Mouse (Mus musculus): Measurements from ENCODE around the gene Acin1. TPM values are rescaled to one million over a fixed set of nuclear protein-coding genes. Genes with fewer than 3 reads are reported as not detected.
"Not testable (repeated sequence)": the region's sequence is repeated elsewhere in the genome, so short reads cannot be mapped to it uniquely, and the experiment has no call there.

Gene Acin1
- total RNA-seq, 1 experiment from 2014 or later = 387 TPM

DNA sequence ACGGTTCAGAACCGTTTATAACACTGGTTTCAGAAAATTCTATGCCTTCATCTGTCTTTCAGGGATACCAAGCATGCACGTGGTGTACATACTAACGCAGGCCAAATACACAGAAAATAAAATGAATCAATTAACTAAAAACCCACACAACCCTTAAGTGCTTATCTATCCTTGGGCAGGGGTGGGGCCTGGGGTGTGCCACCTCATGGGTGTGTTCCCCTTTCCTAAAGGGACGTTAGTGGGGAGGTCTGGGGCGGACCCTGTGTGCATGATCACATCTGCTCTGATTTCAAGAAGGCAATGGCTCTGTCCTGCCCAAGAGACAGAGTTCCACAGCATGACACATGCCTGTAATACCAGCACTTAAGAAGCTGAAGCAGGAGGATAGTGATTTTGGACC is 63.4 kb downstream of the Acin1 start:
- no peak for ATAC-seq (ENCODE audit: extremely low read depth, insufficient number of reproducible peaks, low FRiP score, poor library complexity, severe bottlenecking)

- no peak for ATAC-seq (ENCODE audit: extremely low read depth, insufficient number of reproducible peaks, low FRiP score, poor library complexity, severe bottlenecking)
Measured at GRCm38 (mm10) chr14:54621133-54621532, 65.6 kb downstream of the Acin1 start, which contains the start of gene Psmb11. Gene Psmb11 (plus strand): TSS chr14:54621433.

DNA sequence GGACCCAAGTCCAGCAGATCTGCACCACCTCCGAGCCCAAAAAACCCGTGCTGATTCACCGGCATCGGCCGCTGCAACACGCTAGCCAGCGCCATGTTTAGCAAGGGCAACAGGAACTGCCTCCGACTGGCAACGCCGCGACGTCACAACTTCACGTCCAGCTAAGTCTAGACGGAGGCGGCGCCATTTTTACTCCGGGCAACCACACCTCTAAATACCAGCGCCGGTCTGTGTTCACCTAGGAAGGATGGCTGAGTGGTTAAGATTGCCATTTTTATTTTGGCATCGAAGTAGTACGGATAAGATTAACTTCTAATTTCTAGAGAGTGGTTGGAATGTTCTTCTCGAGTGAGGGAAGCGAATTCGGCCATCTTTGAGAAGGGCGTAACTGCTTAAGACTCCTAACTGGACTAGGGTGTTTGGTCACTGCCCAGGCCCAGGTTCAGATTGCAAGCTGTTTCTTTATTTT is 68.8 kb downstream of the Acin1 start, which contains the start of gene Psmb5:
TSS of gene Psmb5 (minus strand) at position 126 of the 469 bp plus-strand sequence.
- ATAC-seq (ENCODE audit: extremely low read depth, insufficient number of reproducible peaks, low FRiP score, poor library complexity, severe bottlenecking) = peak; percentile 97

DNA sequence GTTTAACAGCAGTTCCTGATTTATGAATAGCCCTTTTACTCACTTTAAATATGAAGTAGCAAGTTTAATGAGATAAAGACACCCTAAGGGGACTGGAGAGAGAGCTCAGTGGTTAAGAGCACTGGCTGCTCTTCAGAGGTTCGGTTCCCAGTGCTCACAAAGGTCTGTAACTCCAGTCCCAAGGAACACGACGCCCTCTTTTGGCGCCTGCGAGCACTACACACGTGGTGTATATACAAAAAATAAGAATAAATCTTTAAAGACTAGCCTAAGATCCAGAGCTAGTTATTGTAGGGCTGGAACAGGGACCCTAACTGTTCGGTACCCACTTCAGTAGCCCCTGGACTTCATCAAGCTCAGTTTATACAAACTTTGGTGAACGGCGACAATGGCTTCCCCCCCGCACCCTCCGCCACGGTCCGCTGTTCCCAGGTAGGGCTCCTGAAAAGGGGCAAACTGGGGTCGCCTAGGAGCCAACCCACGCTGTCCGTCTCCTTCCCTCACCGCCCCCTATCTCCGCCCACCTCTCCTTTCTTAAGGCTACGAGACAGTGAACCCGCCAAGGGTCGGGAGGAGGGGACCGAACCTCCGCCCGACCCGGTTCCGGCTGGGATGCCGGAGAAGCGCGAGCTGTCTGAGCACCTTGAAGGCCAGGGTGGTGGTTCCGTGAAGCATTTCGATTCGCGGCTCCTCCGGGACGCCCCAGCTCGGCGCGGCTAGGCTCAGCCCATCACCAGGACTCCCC is 69.4 kb downstream of the Acin1 start:
- ATAC-seq (ENCODE audit: extremely low read depth, insufficient number of reproducible peaks, low FRiP score, poor library complexity, severe bottlenecking) = no peak

GRCm38 (mm10) chr14:54616226-54616825 is 70.4 kb downstream of the Acin1 start:
- ATAC-seq (ENCODE audit: extremely low read depth, insufficient number of reproducible peaks, low FRiP score, poor library complexity, severe bottlenecking) = no peak

DNA sequence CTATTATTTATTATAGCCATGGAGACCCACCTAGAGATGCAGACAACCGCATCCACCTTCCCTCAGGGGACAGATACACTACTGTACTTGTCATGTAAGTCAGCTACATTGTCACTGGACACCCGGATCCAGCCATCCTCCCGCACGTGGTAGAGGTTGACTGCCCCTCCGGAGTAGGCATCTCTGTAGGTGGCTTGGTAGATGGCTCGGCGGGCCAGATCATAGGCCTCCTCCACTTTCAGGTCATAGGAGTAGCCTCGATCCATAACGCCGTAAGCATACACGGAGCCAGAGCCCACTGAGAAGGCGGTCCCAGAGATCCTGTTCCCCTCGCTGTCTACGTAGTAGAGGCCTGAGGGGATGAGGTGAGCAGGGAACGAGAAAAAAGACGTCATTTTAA is 72.6 kb downstream of the Acin1 start:
- ATAC-seq (ENCODE audit: extremely low read depth, insufficient number of reproducible peaks, low FRiP score, poor library complexity, severe bottlenecking) = not testable (repeated sequence)

- no peak for ATAC-seq (ENCODE audit: extremely low read depth, insufficient number of reproducible peaks, low FRiP score, poor library complexity, severe bottlenecking)
Measured at GRCm38 (mm10) chr14:54610648-54611047, 76.1 kb downstream of the Acin1 start.

DNA sequence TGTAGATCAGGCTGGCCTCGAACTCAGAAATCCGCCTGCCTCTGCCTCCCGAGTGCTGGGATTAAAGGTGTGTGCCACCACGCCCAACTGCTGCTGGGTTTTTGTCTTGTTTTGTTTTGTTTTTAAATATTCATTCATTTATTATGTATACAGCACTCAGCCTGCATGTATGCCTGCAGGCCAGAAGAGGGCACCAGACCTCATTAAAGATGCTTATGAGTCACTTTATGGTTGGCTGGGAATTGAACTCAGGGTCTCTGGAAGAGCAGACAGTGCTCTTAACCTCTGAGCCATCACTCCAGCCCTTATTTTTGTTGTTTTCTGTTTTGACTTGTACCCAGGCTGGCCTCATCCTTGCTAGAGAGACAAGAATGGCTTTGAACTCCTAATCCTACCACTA is 76.8 kb downstream of the Acin1 start:
- 0 out of 2 replicates have a peak, but pooled peaks have one; percentile 41 for ATAC-seq (ENCODE audit: extremely low read depth, insufficient number of reproducible peaks, low FRiP score, poor library complexity, severe bottlenecking)

GRCm38 (mm10) chr14:54609245-54609644 is 77.5 kb downstream of the Acin1 start:
- no peak for ATAC-seq (ENCODE audit: extremely low read depth, insufficient number of reproducible peaks, low FRiP score, poor library complexity, severe bottlenecking)

DNA sequence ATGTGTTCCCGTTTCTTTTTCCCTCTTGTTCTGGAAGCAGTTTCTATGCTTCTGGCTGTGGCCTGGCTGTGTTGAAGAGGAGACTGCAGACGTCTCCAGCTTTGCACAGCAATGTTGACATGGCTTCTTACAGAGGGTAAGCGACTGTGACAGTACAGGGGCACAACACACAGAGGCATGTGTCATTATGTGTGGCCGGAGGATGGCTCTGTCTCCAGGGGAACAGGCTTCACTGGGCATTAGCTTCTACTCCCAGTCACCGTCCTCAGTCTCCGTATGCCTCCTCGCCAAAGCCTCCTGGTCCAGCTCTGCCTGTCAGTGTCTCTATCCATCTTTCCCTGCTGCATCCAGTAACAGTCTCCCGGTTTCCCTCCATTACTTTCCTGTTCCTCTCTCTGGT is 79.5 kb downstream of the Acin1 start:
- ATAC-seq (ENCODE audit: extremely low read depth, insufficient number of reproducible peaks, low FRiP score, poor library complexity, severe bottlenecking) = no peak

DNA sequence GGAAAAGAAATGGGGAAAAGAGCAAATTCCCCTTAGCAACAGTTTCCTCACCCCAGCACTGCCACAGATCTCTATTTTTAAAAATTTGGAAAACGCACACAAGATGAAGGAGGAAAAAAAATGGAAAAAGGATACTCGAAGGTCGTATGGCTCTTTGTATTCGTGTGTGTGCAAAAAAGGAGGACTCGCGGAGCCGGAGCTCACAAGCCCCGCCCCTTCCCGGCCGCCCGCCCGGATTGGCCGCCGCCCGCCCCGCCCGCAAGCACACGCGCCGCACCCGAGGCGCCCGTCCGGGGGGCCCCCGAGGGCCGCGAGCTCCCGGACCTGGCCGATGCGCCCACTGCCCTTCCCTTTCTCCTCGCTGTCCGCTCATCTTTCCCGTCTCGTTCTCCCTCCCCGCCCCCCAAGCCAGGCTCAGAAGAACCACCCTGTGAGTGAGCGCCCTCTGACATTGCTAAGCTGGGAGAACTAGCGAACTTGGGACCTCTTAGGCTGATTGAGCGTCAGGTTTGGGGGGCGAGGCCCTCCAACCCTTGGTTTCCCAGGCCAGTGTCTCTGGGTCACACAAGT is 80.9 kb downstream of the Acin1 start, which contains the start of gene 4931414P19Rik:
TSS of gene 4931414P19Rik (minus strand) at position 242 of the 570 bp plus-strand sequence.
- no peak for ATAC-seq (ENCODE audit: extremely low read depth, insufficient number of reproducible peaks, low FRiP score, poor library complexity, severe bottlenecking)

- ATAC-seq (ENCODE audit: extremely low read depth, insufficient number of reproducible peaks, low FRiP score, poor library complexity, severe bottlenecking) = no peak
Measured at GRCm38 (mm10) chr14:54603686-54604085, 83.0 kb downstream of the Acin1 start.

DNA sequence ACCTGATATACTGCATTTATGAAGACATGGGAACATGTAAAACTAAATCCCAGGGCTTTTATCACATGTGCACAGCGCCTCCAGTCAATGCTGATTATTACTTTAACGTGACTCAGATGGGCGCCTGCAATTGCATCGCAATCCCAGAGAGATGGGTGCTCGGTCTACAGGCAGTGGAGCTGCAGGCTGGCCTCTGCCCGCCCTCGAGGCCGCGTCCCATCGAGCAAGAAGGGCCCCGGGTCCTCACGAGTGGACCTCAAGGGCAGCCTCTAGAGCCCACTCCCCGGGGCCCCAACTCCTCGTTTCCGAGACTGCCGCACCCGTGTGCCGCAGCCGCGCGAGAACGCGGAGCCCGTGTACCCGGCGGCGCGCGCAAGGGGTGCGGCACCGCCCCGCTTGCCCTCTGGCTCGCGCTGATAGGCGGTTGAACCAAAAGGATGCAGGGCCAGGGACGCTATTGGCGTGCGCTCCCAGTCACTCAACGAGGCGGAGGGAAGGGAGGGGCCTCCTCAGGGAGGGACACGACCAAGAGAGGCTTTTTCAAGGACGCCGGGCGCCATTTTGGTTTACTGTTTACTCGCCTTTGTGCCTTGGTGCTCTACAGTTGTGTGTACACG is 83.6 kb downstream of the Acin1 start:
- ATAC-seq (ENCODE audit: extremely low read depth, insufficient number of reproducible peaks, low FRiP score, poor library complexity, severe bottlenecking) = peak; percentile 100

- no peak for ATAC-seq (ENCODE audit: extremely low read depth, insufficient number of reproducible peaks, low FRiP score, poor library complexity, severe bottlenecking)
Measured at GRCm38 (mm10) chr14:54602613-54603012, 84.1 kb downstream of the Acin1 start.

DNA sequence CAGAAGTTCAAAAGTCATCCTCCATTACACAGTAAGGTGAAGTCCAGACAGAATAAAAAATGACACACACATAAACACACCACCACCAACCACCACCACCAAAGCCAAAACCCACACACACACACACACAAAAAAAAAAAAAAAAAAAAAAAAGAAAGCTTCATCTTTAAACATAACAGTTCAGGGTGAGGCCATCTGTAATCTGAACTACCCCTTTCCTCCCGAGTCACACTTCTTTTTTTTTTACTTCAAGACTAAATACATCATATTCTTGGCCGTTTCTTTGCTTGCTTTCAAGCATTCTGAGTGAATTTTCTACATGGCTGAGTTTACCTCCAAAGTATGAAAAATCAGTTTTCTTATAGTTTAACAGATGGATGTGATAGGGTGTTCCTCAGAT is 85.1 kb downstream of the Acin1 start:
- no peak for ATAC-seq (ENCODE audit: extremely low read depth, insufficient number of reproducible peaks, low FRiP score, poor library complexity, severe bottlenecking)

DNA sequence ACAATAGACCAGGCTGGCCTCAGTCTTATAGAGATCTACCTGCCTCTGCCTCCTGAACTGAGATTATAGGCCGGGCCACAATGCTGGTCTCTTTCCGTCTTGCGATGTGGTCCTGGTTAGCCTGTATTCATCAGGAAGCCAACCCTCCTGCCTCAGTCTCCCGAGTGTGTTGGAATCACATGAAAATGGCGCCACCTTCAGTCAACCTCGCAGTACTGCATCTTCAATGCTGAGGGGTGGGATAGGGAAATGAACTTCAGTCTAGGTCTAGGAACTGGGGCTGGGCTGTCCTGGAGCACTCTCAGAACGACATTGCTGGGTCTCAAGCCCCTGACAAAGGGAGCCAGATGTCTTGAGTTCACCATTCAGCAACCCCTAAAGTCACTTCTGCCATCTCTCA is 89.6 kb downstream of the Acin1 start:
- peak; percentile 39; the same call in 1 of the 2 replicates for ATAC-seq (ENCODE audit: extremely low read depth, insufficient number of reproducible peaks, low FRiP score, poor library complexity, severe bottlenecking)

GRCm38 (mm10) chr14:54594631-54595414 is 91.9 kb downstream of the Acin1 start:
- ATAC-seq (ENCODE audit: extremely low read depth, insufficient number of reproducible peaks, low FRiP score, poor library complexity, severe bottlenecking) = no peak

GRCm38 (mm10) chr14:54594055-54594454 is 92.7 kb downstream of the Acin1 start:
- no peak for ATAC-seq (ENCODE audit: extremely low read depth, insufficient number of reproducible peaks, low FRiP score, poor library complexity, severe bottlenecking)
